Mouse (Mus musculus) heart, adult 2 months (tissue): ENCODE measurements around the gene Tmem110.

Experiments
- CTCF ChIP-seq: fragments of 200-600 bp; IDR thresholded peaks from 2 replicates; pipeline ENCODE4 v1.8.1; 2022; ENCODE audit warnings: antibody characterized with exemption, mild to moderate bottlenecking, moderate library complexity
- EP300 ChIP-seq: fragments of 200-500 bp; IDR thresholded peaks from 2 replicates; pipeline ENCODE4 v1.6.1; 2011; ENCODE audit warnings: low read depth, low read length, control low read depth; ENCODE audit not compliant: insufficient read depth

- no peak for TF ChIP-seq EP300
- TF ChIP-seq CTCF, result no peak
These were observed 40.8 kb upstream of the Tmem110 start for GRCm38 (mm10) chr14:30784614-30785013.
